Mouse (Mus musculus) bone marrow, adult 2 months (tissue): ENCODE results near the gene Gm49405.

ENCODE experiments used
- CTCF ChIP-seq: fragments of 200-500 bp; IDR thresholded peaks from 2 replicates; pipeline ENCODE4 v1.5.1; 2011; ENCODE audit warnings: low read length, control low read depth; ENCODE audit not compliant: control insufficient read depth, insufficient read depth
- POLR2A ChIP-seq: fragments of 200-500 bp; IDR thresholded peaks from 2 replicates; pipeline ENCODE4 v1.6.1; 2011; ENCODE audit warnings: low read depth, mild to moderate bottlenecking, control low read depth, low read length, borderline replicate concordance; ENCODE audit not compliant: control insufficient read depth

DNA sequence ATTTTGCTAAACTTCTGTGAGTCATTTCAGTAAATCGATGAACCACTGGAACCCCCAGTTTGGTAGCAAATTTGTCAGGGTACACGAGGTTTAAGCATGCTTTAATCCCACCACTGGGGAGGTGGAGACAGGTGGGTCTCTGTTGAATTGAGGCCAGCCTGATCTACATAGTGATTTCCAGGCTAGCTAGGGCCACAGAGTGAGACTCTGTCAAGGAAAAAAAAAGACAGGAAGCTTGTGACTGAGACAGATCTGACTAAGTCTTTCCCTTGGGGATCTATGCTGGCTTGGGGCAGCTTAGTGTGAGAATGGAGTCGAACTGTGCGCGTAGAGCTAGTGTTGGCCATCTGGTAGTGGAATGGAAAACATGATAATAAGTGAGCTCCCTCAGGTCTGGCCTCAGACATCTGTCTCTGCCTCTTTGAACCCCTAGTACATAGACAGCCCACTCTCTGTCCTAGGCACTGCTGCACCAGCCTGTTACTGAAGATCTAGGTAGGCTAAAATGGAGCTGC lies 52.1 kb downstream of the Gm49405 start:
- no peak for TF ChIP-seq POLR2A
- no peak for TF ChIP-seq CTCF
